Mouse (Mus musculus): ENCODE data around the gene Ly9.

Ly9 gene

GRCm38 (mm10) chr1:171607176-171607575 is at the start of gene Ly9:
Gene Ly9, minus strand, starts transcription at chr1:171607410.
- peak; percentile 23 for DNase-seq (ENCODE audit: low spot score)

DNA sequence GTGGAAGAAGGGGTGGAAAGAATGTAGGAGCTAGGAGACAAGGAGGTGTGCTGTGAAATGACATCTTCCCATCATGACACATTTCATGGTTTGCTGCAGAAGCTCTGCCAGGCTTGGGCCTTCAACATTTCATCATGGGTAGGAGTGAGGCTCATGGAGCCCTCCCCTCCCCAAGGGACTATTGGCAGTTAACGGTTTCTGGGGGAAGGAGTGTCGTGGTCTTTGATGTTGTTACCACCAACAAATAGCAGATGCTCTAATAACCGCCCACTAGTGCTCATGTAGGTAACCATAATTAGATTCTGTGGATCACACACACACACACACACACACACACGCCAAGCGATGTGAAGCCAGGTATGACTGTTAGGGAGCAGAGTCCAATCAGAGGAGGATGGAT is 45.5 kb upstream of the Ly9 start, which contains the start of gene Slamf7:
TSS of gene Slamf7 (minus strand) at position 302 of the 400 bp plus-strand sequence.
- DNase-seq (ENCODE audit: low spot score): no peak

GRCm38 (mm10) chr1:171648840-171649239 is 41.6 kb upstream of the Ly9 start:
- DNase-seq (ENCODE audit: low spot score): no peak

GRCm38 (mm10) chr1:171647716-171648115 is 40.5 kb upstream of the Ly9 start:
- DNase-seq (ENCODE audit: low spot score): no peak

DNA sequence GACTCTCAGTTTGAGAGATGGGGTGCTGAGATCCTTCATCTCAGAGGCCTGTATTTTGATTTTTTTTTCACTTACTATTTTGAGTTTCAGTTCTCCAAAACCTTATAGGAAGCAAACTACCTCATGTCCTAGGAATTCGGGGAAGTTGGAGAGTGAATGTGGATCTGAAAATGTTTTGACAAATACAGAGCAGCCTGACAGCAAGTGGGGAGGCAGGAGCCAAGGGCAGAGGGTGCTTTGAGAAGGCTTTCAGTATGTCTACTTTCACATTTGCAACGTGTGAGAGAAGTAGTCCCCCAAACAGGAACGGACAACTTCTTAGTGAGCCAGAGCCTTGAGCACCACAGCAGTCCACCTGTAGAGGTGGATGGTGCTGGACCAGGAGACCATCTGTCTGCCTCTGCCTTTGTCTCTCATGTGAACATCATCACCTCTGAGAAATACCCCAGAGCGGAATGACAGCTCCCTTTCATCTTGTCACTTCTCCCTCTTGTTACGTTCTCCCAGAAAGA is 39.3 kb upstream of the Ly9 start:
- no peak for DNase-seq (ENCODE audit: low spot score)

- peak; percentile 13 for DNase-seq (ENCODE audit: low spot score)
Measured at GRCm38 (mm10) chr1:171643612-171644011, 36.4 kb upstream of the Ly9 start.

GRCm38 (mm10) chr1:171640796-171641195 is 33.6 kb upstream of the Ly9 start:
- DNase-seq (ENCODE audit: low spot score): no peak

DNA sequence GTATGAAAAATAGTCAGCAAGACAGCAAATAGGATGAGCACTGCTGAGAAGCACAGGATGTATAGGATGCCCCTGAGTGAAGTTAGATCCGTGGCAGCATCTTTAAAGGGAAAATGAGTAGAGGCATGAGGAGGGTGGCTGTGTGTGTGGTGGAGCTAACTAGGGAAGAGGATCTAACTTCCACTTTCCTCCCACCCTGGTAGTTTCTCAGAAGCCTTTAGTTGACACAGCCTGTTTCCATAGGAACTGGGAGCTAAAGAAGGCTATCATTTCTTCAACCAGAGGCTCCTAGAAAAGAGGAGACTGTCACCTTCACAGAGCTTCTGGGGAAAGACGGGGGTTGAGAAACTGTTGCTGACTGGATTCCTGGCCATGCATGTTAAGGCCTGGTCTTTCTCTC is 31.5 kb upstream of the Ly9 start:
- DNase-seq (ENCODE audit: low spot score): no peak

DNA sequence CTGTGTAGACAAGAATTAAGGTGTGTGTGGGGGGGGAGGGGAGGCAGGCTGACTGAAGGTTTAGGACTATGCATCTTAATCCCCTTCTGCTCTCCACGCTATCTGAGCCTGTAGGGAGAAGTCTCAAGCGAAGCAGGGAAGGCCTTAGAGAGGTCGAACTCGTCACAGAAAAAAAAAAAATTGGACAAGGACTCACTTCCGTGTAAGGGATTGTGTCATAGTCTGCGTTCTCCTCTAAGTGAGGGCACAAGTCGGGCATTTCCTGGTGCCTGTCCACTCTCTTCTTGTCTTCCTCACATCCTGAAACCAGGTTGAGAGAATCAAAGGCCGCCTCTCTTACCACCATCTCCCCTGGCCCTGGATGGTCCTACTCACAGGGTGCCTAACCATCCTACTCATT is 29.9 kb upstream of the Ly9 start:
- DNase-seq (ENCODE audit: low spot score): no peak

GRCm38 (mm10) chr1:171635696-171636095 is 28.5 kb upstream of the Ly9 start:
- no peak for DNase-seq (ENCODE audit: low spot score)

DNA sequence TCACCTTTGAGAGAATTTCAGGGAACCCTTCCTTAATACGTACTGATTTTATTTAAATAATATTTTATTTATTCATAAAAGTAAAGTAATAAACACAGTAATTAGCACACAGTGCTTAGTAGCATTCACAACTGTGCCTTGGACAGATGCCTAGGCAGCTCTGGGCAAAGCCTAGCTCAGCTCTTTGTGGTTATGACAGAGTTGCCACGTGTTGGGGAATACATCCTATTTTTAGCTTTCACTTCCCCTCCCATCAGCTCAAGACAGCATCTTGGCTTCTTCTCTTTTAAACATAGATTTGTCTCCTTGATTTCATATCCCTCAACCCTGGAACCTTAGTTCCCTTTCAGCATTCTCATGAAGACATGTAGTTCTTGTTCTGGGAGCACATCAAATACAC is 24.2 kb upstream of the Ly9 start:
- no peak for DNase-seq (ENCODE audit: low spot score)

DNA sequence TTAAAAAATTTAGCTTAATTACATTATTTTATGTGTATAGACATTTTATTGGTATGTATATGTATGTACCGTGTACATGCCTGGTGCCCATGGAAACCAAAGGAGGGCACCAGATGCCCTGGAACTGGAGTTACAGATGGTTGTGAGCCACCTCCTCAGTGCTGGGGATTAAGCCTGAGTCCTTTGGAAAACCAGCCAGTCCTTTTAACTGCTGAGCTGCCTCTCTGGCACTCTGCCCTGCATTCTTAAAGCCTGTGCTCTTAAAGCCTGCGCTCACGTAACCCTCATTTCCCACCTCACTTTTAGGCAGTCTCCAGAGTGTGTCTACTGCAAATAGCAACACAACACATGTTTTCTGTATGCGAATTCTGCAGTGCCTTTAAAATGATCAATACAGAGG is 23.7 kb upstream of the Ly9 start:
- DNase-seq (ENCODE audit: low spot score): no peak

DNA sequence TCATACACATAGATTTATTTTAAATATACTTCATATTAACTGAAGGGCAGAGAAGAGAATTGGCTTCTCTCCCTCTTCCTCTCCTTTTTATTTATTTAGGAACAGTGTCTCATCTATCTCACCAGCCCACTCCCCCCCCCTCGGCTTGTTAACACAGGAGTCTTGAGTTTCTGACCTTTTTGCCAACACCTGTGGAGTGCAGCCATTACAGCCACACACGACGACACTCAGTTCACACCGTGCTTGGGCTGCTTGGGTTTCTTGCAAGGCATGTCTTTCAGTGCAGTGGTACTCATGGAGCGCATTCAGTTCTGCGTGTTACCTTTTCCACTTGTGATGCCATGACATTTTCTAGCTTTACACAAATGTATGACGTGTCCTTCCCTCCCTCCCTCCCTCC is 22.8 kb upstream of the Ly9 start:
- DNase-seq (ENCODE audit: low spot score): no peak

DNA sequence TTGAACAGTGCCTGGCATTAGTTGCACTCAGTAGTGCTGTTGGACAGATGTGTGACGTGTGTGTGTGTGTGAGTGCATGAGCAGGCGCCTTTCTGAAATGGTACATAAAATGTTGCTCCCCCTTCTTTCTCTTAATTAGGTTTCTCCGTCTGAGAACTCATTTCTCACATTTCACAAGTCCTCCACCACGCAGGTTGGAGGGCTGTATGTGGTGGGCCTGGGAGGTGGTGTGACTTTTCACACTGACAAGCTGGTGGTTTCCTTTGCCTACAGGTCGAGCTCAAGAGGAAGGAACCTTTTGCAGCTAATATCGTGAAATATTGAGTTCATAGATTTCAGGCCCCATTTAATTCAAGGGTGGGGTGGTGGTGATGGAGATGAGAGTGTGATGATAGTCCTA is 22.0 kb upstream of the Ly9 start:
- DNase-seq (ENCODE audit: low spot score): no peak

- no peak for DNase-seq (ENCODE audit: low spot score)
Measured at GRCm38 (mm10) chr1:171627801-171628200, 20.6 kb upstream of the Ly9 start.

DNA sequence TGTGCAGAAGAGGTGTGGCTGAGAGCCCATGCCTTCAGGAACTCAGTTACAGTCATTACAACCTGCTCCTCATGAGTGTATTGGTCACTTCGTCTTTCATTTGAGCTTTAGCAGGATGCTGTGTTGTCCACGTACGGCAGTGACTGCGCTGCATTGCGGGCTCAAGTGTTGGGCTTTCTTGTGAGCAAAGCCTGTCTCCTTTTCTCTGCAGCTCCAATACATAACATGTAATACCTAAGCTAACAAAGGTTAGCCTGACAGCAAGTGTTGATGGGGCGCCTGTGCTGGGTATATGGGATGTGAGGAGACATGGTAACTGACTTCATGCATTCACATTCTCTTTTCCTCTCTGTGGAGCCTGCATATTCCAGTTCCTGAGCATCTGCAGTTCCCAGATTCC is 12.9 kb upstream of the Ly9 start:
- DNase-seq (ENCODE audit: low spot score): no peak

GRCm38 (mm10) chr1:171619645-171620044 is 12.4 kb upstream of the Ly9 start:
- DNase-seq (ENCODE audit: low spot score): no peak

- DNase-seq (ENCODE audit: low spot score): peak; percentile 30
Measured at GRCm38 (mm10) chr1:171619001-171619400, 11.8 kb upstream of the Ly9 start.

GRCm38 (mm10) chr1:171616881-171617515 is 9.8 kb upstream of the Ly9 start:
- DNase-seq (ENCODE audit: low spot score): no peak

DNA sequence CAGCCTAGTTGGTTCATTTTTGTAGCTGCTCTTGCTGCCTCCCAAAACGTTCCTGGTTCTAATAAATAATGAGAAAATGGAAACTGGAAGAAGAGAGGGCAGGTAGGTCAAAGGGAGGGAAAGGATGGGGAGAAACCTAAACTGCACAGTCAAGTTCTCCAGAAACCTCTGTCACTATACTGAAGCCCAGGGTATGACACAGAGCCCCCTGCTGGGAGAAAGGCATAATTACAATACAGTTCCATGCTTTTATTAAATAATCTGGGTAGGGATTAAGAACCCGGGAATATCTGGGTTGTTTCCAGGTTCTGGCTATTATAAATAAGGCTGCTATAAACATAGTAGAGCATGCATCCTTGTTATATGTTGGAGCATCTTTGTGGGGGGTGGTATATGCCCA is 6.8 kb upstream of the Ly9 start:
- no peak for DNase-seq (ENCODE audit: low spot score)

DNA sequence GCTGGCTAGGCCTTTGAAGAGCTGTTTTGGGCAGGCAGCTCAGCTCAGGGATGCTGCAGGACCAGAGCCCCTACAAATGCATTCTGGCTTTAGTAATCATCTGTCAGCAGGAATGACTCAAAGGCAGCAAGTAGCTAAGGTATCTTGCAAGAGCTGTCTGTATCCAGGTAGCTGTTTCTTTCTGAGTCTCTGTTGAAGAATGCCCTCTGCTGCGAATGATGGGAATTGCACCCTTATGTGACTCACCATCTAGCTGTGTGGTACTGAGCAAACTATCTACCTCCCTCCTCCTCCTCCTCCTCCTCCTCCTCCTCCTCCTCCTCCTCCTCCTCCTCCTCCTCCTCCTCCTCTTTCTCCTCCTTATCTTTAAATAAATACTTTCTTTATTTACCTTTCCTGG is 3.6 kb upstream of the Ly9 start:
- DNase-seq (ENCODE audit: low spot score): no peak

GRCm38 (mm10) chr1:171610026-171610425 is 2.8 kb upstream of the Ly9 start:
- no peak for DNase-seq (ENCODE audit: low spot score)

DNA sequence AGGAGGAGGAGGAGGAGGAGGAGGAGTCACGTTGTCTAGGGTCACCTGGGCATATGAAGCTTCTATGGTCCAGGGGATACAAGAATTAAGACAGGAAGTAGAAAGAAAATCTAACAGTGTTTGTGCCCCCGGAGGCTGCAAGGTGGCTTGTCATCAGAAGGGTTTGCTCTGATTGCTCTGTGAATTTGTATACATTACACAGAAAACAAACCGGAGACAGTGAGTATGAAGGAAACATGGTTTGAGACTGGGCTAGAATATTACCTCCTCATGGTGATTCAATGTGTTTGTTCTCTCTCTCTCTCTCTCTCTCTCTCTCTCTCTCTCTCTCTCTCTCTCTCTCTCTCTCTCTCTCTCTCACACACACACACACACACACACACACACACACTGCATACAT is 554 bp downstream of the Ly9 start:
- DNase-seq (ENCODE audit: low spot score): no peak

DNA sequence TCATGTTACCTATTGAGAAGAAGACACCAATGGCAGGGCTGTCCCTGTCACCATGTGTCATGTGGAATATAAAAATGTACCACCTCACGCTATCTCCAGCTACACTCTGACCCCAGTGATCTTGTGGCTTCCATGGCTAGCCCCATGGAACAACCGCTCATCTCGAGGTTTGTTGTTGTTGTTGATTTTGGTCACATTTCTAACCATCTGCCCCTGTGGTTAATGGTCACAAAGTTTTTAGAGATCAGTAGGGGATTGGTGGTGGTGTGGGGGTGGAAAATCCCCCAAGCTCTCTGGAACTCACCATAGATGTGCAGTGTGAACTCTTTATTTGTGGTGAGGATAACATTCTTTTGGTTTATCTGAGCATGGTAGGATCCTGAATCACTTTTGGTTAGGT is 2.5 kb downstream of the Ly9 start:
- no peak for DNase-seq (ENCODE audit: low spot score)
